Mouse (Mus musculus): ENCODE results near the gene Lamb3. TPM values are rescaled to one million over a fixed set of nuclear protein-coding genes. Genes with fewer than 3 reads are reported as not detected.

Gene Lamb3
- polyA plus RNA-seq, 1 experiment from 2014 or later, result 0.81 TPM

- 91% methylated on average over 5 of the region's 5 CpGs for WGBS
- no peak for DNase-seq (ENCODE audit: low spot score)
- H3K27me3 ChIP-seq (ENCODE audit: low read depth, poor library complexity, severe bottlenecking), result no peaks in the 10 kb centered on the region
- H3K9me3 ChIP-seq (replicated peaks), result no peaks in the 10 kb centered on the region
- H3K4me1 ChIP-seq, result peaks cover 24% of the 10 kb centered on the region
- H3K27ac ChIP-seq, result no peak overlapping the region
- no peaks in the 10 kb centered on the region for H3K36me3 ChIP-seq
- H3K4me3 ChIP-seq, result no peak overlapping the region
Measured at GRCm38 (mm10) chr1:193380877-193381276, 173.4 kb downstream of the Lamb3 start.

- peak overlapping the region; percentile 83 for H3K27ac ChIP-seq
- peaks cover 34% of the 10 kb centered on the region for H3K4me1 ChIP-seq
- no peak for DNase-seq (ENCODE audit: low spot score)
- H3K27me3 ChIP-seq (ENCODE audit: low read depth, poor library complexity, severe bottlenecking), result no peaks in the 10 kb centered on the region
- peak overlapping the region; percentile 53 for H3K4me3 ChIP-seq
- 38% methylated on average over 11 of the region's 11 CpGs for WGBS
- no peaks in the 10 kb centered on the region for H3K36me3 ChIP-seq
- H3K9me3 ChIP-seq (replicated peaks), result no peaks in the 10 kb centered on the region
Measured at GRCm38 (mm10) chr1:193381597-193382404, 174.3 kb downstream of the Lamb3 start.

GRCm38 (mm10) chr1:193382435-193382834 lies 174.9 kb downstream of the Lamb3 start:
- Histone ChIP-seq H3K4me1 (peaks cover 40% of the 10 kb centered on the region), H3K36me3 (no peaks in the 10 kb centered on the region), H3K27me3 (ENCODE audit: low read depth, poor library complexity, severe bottlenecking) (no peaks in the 10 kb centered on the region), H3K4me3 (peak overlapping the region; percentile 53), H3K27ac (peak overlapping the region; percentile 83), H3K9me3 (replicated peaks) (no peaks in the 10 kb centered on the region)
- peak; percentile 83 for DNase-seq (ENCODE audit: low spot score)
- WGBS, result 2% methylated on average over 8 of the region's 8 CpGs

GRCm38 (mm10) chr1:193382841-193383462 lies 175.5 kb downstream of the Lamb3 start:
- peak; percentile 80 for DNase-seq (ENCODE audit: low spot score)
- 8% methylated on average over 8 of the region's 8 CpGs for WGBS

GRCm38 (mm10) chr1:193386136-193386535 lies 178.6 kb downstream of the Lamb3 start:
- WGBS, result 5% methylated on average over 5 of the region's 5 CpGs
- H3K27me3 ChIP-seq (ENCODE audit: low read depth, poor library complexity, severe bottlenecking), result no peaks in the 10 kb centered on the region
- H3K4me3 ChIP-seq, result no peak overlapping the region
- H3K9me3 ChIP-seq (replicated peaks), result no peaks in the 10 kb centered on the region
- DNase-seq (ENCODE audit: low spot score), result peak; percentile 86
- H3K4me1 ChIP-seq, result peaks cover 73% of the 10 kb centered on the region
- H3K27ac ChIP-seq, result peak overlapping the region; percentile 78
- H3K36me3 ChIP-seq, result no peaks in the 10 kb centered on the region

More at GRCm38 (mm10) chr1:193382841-193383462, 175.5 kb downstream of the Lamb3 start:
- Histone ChIP-seq H3K4me3 (peak overlapping the region; percentile 53), H3K9me3 (replicated peaks) (no peaks in the 10 kb centered on the region), H3K27me3 (ENCODE audit: low read depth, poor library complexity, severe bottlenecking) (no peaks in the 10 kb centered on the region), H3K4me1 (peaks cover 43% of the 10 kb centered on the region), H3K27ac (peak overlapping the region; percentile 83), H3K36me3 (no peaks in the 10 kb centered on the region)

- H3K4me1 ChIP-seq, result peaks cover 62% of the 10 kb centered on the region
- no peaks in the 10 kb centered on the region for H3K36me3 ChIP-seq
- H3K9me3 ChIP-seq (replicated peaks), result no peaks in the 10 kb centered on the region
- H3K27me3 ChIP-seq (ENCODE audit: low read depth, poor library complexity, severe bottlenecking), result no peaks in the 10 kb centered on the region
- H3K4me3 ChIP-seq, result no peak overlapping the region
- WGBS, result 48% methylated on average over 2 of the region's 2 CpGs
- DNase-seq (ENCODE audit: low spot score), result no peak
- H3K27ac ChIP-seq, result peak overlapping the region; percentile 62; the same call in 1 of the 2 replicates
Measured at GRCm38 (mm10) chr1:193387241-193387640, 179.7 kb downstream of the Lamb3 start.

GRCm38 (mm10) chr1:193389505-193389904 lies 182.0 kb downstream of the Lamb3 start:
- H3K27ac ChIP-seq, result peak overlapping the region; percentile 67; the same call in 1 of the 2 replicates

GRCm38 (mm10) chr1:193390004-193390403 lies 182.5 kb downstream of the Lamb3 start:
- WGBS, result 67% methylated on average over 12 of the region's 12 CpGs

More at GRCm38 (mm10) chr1:193389505-193389904, 182.0 kb downstream of the Lamb3 start:
- 31% methylated on average over 3 of the region's 3 CpGs for WGBS
- no peaks in the 10 kb centered on the region for H3K9me3 ChIP-seq (replicated peaks)
- H3K4me1 ChIP-seq, result peaks cover 50% of the 10 kb centered on the region
- no peak for DNase-seq (ENCODE audit: low spot score)
- H3K36me3 ChIP-seq, result no peaks in the 10 kb centered on the region
- no peaks in the 10 kb centered on the region for H3K27me3 ChIP-seq (ENCODE audit: low read depth, poor library complexity, severe bottlenecking)
- no peak overlapping the region for H3K4me3 ChIP-seq

GRCm38 (mm10) chr1:193392266-193392665 lies 184.8 kb downstream of the Lamb3 start:
- Histone ChIP-seq H3K4me3 (no peak overlapping the region), H3K4me1 (peaks cover 44% of the 10 kb centered on the region), H3K9me3 (replicated peaks) (no peaks in the 10 kb centered on the region), H3K27me3 (ENCODE audit: low read depth, poor library complexity, severe bottlenecking) (no peaks in the 10 kb centered on the region), H3K36me3 (no peaks in the 10 kb centered on the region), H3K27ac (no peak overlapping the region)
- no peak for DNase-seq (ENCODE audit: low spot score)
- 86% methylated on average over 3 of the region's 3 CpGs for WGBS

More at GRCm38 (mm10) chr1:193390004-193390403, 182.5 kb downstream of the Lamb3 start:
- H3K27me3 ChIP-seq (ENCODE audit: low read depth, poor library complexity, severe bottlenecking), result no peaks in the 10 kb centered on the region
- no peak overlapping the region for H3K4me3 ChIP-seq
- H3K36me3 ChIP-seq, result no peaks in the 10 kb centered on the region
- no peak overlapping the region for H3K27ac ChIP-seq
- no peak for DNase-seq (ENCODE audit: low spot score)
- no peaks in the 10 kb centered on the region for H3K9me3 ChIP-seq (replicated peaks)
- H3K4me1 ChIP-seq, result peaks cover 50% of the 10 kb centered on the region

Other genes with a start within 250 kb of the Lamb3 start
- gene Syt14, start 171.9 kb upstream of the Lamb3 start, polyA plus RNA-seq (2016; fragmentation: Nextera tagmentation; extraction: Ambion mirVana), result 3.3 and 4.1 TPM in 2 replicates
- gene Diexf, start 77.4 kb upstream of the Lamb3 start, polyA plus RNA-seq (2016; fragmentation: Nextera tagmentation; extraction: Ambion mirVana), result 10.1 and 11.5 TPM in 2 replicates
- 8.0 and 8.9 TPM in 2 replicates for gene Irf6, start 54.6 kb upstream of the Lamb3 start, polyA plus RNA-seq (2016; fragmentation: Nextera tagmentation; extraction: Ambion mirVana)
- 16.7 and 18.4 TPM in 2 replicates for gene A130010J15Rik, start 39.7 kb upstream of the Lamb3 start, polyA plus RNA-seq (2016; fragmentation: Nextera tagmentation; extraction: Ambion mirVana)
- 1.0 and 1.5 TPM in 2 replicates for gene Traf3ip3, start 6.0 kb upstream of the Lamb3 start, polyA plus RNA-seq (2016; fragmentation: Nextera tagmentation; extraction: Ambion mirVana)
- gene Hsd11b1, start 56.4 kb downstream of the Lamb3 start, polyA plus RNA-seq (2016; fragmentation: Nextera tagmentation; extraction: Ambion mirVana), result not detected in 2 replicates
- 4.6 and 6.3 TPM in 2 replicates for gene G0s2, start 65.5 kb downstream of the Lamb3 start, polyA plus RNA-seq (2016; fragmentation: Nextera tagmentation; extraction: Ambion mirVana)
- gene Camk1g, start 162.6 kb downstream of the Lamb3 start, polyA plus RNA-seq (2016; fragmentation: Nextera tagmentation; extraction: Ambion mirVana), result 8.2 and 13.2 TPM in 2 replicates

Data from limb, embryonic 10.5 days (tissue).